Mouse (Mus musculus): ENCODE measurements around the gene Erbin. TPM values are rescaled to one million over a fixed set of nuclear protein-coding genes. Genes with fewer than 3 reads are reported as not detected.

Erbin gene
- polyA plus RNA-seq, 1 experiment from 2014 or later = 27.0 TPM

DNA sequence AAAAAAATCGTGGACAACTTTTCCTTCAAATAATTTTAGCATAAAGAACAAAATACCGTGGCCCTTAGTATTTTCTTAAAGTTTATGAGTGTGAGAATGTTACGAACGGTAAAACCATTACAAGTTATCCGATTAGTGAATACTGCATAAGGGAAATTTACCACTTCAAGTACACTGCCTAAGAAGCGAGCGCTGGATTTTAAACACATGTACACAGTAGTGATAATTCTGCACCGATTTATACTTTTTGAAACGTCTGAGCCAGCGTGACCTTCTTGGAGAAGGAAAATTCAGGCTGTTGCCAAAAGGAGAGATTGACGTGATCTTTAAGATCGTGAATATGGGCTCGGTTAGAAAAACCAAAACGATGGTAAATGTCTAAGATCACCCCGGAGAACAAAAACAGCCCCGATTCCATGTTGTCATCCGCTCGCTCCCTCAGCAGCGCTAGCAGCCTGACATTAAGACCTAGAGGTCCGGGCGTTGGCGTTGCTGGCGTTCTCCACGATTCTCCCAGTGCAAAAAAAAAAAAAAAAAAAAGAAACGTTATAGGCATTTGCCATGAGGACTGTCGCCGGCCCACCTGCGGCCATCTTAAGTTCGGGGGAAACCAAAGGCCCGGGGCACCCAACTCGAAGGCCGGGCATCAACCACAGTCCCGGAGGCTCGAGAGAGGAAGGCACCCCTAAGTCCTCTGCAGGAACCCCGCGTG, 146.8 kb downstream of the Erbin start:
- Histone ChIP-seq H3K9me3 (ENCODE audit: control insufficient read depth, low read length) (no peaks in the 10 kb centered on the region), H3K4me2 (ENCODE audit: low read depth, low read length, severe bottlenecking) (peak overlapping the region; percentile 61), H3K4me1 (replicated peaks; ENCODE audit: control insufficient read depth, insufficient read depth, low read length) (peaks cover 3% of the 10 kb centered on the region; the same call in 1 of the 2 replicates), H3K9ac (ENCODE audit: low read length) (peak overlapping the region; percentile 92), H3K27ac (ENCODE audit: low read depth, low read length) (peak overlapping the region; percentile 96), H3K36me3 (ENCODE audit: control insufficient read depth, insufficient read depth, low read length) (no peaks in the 10 kb centered on the region), H3K4me3 (ENCODE audit: low read depth, low read length) (peak overlapping the region; percentile 72), H3K27me3 (ENCODE audit: control insufficient read depth, insufficient read depth, low read length) (no peaks in the 10 kb centered on the region)
- WGBS = 3% methylated on average over 36 of the region's 36 CpGs
- ATAC-seq (replicated peaks; ENCODE audit: low FRiP score) (peak; percentile 76; the same call in 1 of the 2 replicates), DNase-seq (ENCODE audit: low spot score) (no peak)

DNA sequence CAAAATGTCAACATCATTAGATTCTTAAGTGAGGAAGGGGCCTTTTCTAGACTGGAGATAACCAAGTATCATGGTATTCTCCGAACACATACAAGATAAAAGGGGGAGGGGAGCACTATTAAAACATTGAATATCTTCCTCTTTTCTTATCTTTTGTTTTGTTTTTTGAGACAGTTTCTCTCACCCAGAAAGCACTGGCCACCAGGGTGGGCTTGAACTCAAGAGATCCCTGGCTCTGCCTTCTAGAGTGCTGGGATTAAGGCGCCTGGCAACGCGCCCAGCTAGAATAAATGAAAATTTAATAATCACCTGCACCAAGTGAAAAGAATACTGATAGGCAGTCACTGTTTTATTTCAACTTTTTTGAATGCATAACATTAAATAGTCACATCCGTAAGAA, 147.4 kb downstream of the Erbin start:
- Histone ChIP-seq H3K27ac (ENCODE audit: low read depth, low read length) (no peak overlapping the region), H3K9me3 (ENCODE audit: control insufficient read depth, low read length) (no peaks in the 10 kb centered on the region), H3K4me3 (ENCODE audit: low read depth, low read length) (peak overlapping the region; percentile 72), H3K4me2 (ENCODE audit: low read depth, low read length, severe bottlenecking) (peak overlapping the region; percentile 61), H3K36me3 (ENCODE audit: control insufficient read depth, insufficient read depth, low read length) (no peaks in the 10 kb centered on the region; the same call in 1 of the 2 replicates), H3K27me3 (ENCODE audit: control insufficient read depth, insufficient read depth, low read length) (no peaks in the 10 kb centered on the region), H3K4me1 (replicated peaks; ENCODE audit: control insufficient read depth, insufficient read depth, low read length) (peaks cover 3% of the 10 kb centered on the region; the same call in 1 of the 2 replicates), H3K9ac (ENCODE audit: low read length) (peak overlapping the region; percentile 35)
- ATAC-seq (replicated peaks; ENCODE audit: low FRiP score) (no peak), DNase-seq (ENCODE audit: low spot score) (no peak)
- WGBS = 38% methylated on average over 5 of the region's 5 CpGs

DNA sequence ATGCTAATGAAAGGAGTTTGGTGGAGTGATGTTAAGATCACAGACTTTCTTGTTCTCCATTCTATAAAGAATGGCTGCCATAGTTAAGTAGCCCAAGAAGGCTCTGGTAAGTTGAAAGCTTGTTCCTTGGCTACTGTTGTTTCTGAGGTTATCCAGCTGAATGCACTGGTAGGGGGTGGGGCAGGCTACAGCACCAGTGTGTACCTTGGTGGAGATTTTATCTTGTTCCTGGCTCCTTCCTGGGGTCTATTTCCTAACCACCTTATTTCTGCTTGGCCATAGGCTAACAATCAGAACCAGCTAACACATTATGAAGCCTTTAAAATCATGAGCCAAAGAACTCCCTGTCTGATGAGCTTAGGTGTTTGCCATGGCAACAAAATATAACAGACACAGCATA, 149.5 kb downstream of the Erbin start:
- peaks cover 3% of the 10 kb centered on the region; the same call in 1 of the 2 replicates for H3K4me1 ChIP-seq (replicated peaks; ENCODE audit: control insufficient read depth, insufficient read depth, low read length)
- DNase-seq (ENCODE audit: low spot score) = no peak
- no peak overlapping the region for H3K9ac ChIP-seq (ENCODE audit: low read length)
- no peaks in the 10 kb centered on the region; the same call in 1 of the 2 replicates for H3K36me3 ChIP-seq (ENCODE audit: control insufficient read depth, insufficient read depth, low read length)
- no peaks in the 10 kb centered on the region for H3K9me3 ChIP-seq (ENCODE audit: control insufficient read depth, low read length)
- no peak overlapping the region for H3K27ac ChIP-seq (ENCODE audit: low read depth, low read length)
- H3K4me2 ChIP-seq (ENCODE audit: low read depth, low read length, severe bottlenecking) = no peak overlapping the region
- H3K4me3 ChIP-seq (ENCODE audit: low read depth, low read length) = no peak overlapping the region
- no peaks in the 10 kb centered on the region for H3K27me3 ChIP-seq (ENCODE audit: control insufficient read depth, insufficient read depth, low read length)
- no peak for ATAC-seq (replicated peaks; ENCODE audit: low FRiP score)

Other genes with a start within 250 kb of the Erbin start
- 109 and 129 TPM in 2 replicates for gene Srek1, start 145.9 kb downstream of the Erbin start, polyA plus RNA-seq (2014; fragmentation: Nextera tagmentation; extraction: Ambion mirVana)
- gene Nln, start 189.1 kb upstream of the Erbin start, polyA plus RNA-seq (2014; fragmentation: Nextera tagmentation; extraction: Ambion mirVana) = 21.1 TPM in 2 replicates
- 16.7 and 18.1 TPM in 2 replicates for gene Sgtb, start 189.2 kb upstream of the Erbin start, polyA plus RNA-seq (2014; fragmentation: Nextera tagmentation; extraction: Ambion mirVana)